Mouse (Mus musculus) megakaryocyte progenitor cell, adult 5-6 weeks (primary cell): ENCODE measurements around the gene Fancl. TPM values are rescaled to one million over a fixed set of nuclear protein-coding genes. Genes with fewer than 3 reads are reported as not detected.
"Not testable (repeated sequence)": the region's sequence is repeated elsewhere in the genome, so short reads cannot be mapped to it uniquely, and the experiment has no call there.

Source experiments
- ATAC-seq: replicated peaks from 2 replicates; pipeline ENCODE4 v1.8.0; 2016; ENCODE audit warnings: mild to moderate bottlenecking, moderate TSS enrichment, inconsistent platforms; ENCODE audit not compliant: poor library complexity
- total RNA-seq, 2 experiments: library from RNA; stranded (forward) in 1 of 2; stranded (reverse) in 1 of 2; fragments of 157-497, 149-512 nt in 1 of 2; fragments of 200-1000 nt in 1 of 2; gene quantifications; 2 replicates each; pipeline versions ENCODE4 v1.2.3 to v1.2.4; 2015 to 2017

Fancl gene
- total RNA-seq (2015): 24.0 and 24.8 TPM in 2 replicates
- total RNA-seq (2017): 32.5 and 39.8 TPM in 2 replicates

DNA sequence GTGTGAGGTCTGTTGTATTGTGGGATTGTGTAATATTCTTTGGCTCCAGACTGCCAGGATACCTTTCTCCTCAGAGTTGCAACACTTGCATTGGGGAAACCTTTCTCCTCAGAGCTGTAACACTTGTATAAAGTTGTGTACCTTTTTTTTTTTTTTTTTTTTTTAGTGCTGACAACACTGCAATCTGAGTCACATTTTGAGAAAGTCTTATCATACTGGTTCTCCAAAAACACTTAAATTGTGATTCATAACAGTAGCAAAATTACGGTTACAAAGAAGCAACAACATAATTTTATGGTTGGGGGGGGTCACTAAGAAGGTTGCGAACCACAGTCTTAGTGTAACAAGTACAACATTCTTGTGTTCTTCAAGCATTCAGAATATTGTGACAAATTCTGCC, at the start of gene Fancl:
Fancl (plus strand) TSS at position 165 of the 400 bp plus-strand sequence.
- ATAC-seq: no peak

- ATAC-seq: peak; percentile 96
These were observed 49.1 kb upstream of the Fancl start for GRCm38 (mm10) chr11:26336848-26337247.

- ATAC-seq: not testable (repeated sequence)
These were observed 15.8 kb upstream of the Fancl start for GRCm38 (mm10) chr11:26370176-26370575.

DNA sequence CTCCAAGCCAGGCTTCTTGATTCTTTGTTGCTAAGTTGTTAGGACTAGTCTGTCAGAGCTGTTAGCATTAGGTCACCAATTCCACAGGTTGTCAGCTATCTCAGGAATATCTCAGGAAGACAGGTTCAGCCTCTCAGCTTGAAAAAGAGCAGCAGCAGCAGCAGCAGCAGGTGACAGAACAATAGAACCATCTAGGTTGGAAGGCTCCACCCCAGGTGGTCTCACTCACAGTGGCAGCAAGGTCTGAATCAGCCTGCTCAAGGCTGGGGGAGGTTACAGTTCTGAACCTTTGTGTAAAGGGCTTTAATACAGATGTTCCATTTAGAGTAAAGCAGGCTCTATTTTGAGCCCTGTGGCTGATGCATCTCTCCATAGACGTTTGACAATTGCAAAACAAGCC, 14.0 kb upstream of the Fancl start:
- ATAC-seq: not testable (repeated sequence)

- no peak for ATAC-seq
These were observed 11.8 kb upstream of the Fancl start for GRCm38 (mm10) chr11:26374132-26374531.

- ATAC-seq: no peak
These were observed 7.9 kb upstream of the Fancl start for GRCm38 (mm10) chr11:26378074-26378473.

DNA sequence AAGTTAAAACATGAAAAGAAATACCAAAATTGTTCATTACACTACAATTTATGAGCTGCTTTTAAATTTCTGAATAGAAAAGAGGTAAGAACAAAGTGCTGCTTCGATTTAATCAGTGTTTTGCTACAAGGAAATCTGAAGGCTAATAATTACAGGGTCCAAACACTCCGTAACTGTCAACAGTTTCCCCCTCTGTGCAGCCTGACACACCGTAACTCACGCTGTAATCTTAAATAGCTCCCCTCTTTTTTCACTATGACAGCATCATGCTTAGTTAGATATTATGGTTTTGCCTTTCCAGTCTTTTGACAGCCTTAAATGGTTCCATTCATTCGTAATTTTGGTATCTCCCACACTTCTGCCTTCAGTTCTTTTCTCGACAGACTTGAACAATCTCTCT, 4.4 kb upstream of the Fancl start:
- ATAC-seq: no peak

DNA sequence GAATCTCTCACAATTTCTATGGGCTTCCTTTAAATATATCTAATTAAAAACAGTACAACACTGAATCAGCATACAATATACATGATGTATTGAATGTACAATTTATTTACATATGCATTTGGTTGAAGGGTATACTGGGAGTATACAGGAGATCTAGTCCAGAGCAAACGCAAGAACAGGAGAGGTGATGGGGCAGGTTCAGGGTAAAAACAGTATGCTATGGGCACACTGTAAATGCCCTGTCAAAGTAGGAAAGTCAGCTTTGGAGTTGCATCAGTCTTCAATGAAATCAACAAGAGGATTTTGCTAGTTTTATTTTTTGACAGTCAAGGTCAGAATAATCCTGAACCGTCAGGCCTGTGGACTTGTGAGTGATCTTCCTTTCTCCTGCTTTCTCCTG, 743 bp downstream of the Fancl start:
- ATAC-seq: peak; percentile 7

DNA sequence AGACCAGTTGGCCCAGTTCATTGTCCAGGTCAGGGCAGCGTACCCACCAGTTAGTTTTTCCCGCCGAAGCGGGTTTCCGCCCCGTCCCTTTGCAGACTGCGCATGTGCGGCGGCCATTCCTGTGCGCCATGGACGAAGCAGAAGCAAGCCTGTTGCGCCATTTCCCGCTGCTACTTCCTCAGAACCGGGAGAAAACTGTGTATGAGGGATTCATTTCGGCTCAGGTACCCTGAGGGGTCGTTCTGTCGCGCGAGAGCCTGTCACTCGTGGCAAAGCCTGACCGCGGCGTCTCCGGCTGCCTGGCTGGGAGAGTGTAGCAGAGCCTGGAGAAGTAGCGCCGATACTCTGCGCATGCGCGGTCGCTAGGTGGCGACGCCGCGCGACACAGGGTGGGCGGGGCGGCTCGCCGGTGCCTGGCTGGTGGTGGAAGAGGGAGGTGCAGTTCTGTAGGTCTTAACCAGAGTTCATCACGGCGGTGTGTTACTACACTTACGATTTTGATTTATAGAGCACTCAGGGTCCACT, 1.2 kb downstream of the Fancl start:
- peak; percentile 97 for ATAC-seq

- ATAC-seq: no peak
These were observed 9.6 kb downstream of the Fancl start for GRCm38 (mm10) chr11:26395561-26395960.

- 0 out of 2 replicates have a peak, but pooled peaks have one; percentile 11 for ATAC-seq
These were observed 27.0 kb downstream of the Fancl start for GRCm38 (mm10) chr11:26412972-26413371.

DNA sequence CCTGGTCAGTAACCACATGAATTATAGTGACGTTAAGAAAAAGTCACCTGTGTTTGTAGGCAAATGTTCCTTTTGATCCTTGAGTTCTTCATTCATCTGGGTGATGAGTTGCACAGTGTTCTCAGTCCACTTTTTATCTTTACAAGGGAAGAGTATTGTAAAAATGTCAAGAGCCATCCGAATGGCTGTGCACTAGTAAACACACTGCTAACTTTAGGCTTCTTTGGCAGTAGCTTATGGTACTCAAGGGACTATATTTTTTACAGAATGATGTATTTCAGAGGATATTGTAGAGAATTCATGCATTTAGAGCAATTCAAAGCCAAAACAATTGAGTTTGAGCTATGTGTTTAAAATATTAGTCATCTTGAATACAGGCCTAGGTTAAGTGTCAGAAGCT, 35.5 kb downstream of the Fancl start:
- no peak for ATAC-seq

DNA sequence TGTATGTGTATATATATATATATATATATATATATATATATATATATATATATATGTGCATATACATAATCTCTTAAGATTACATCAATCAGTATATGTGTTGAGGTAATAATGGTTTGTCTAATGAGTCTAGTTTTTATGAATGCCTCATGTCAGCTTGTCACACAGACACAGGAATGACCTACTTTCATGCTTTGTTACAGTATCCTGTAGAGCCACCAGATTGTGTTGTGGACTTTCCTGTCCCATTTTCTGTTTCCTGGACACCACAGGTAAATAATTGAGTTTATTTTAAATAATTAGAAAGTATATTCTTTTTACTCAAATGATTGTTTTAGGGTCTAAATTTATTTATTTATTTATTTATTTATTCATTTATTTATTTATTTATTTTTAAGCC, 48.3 kb downstream of the Fancl start:
- ATAC-seq: no peak

DNA sequence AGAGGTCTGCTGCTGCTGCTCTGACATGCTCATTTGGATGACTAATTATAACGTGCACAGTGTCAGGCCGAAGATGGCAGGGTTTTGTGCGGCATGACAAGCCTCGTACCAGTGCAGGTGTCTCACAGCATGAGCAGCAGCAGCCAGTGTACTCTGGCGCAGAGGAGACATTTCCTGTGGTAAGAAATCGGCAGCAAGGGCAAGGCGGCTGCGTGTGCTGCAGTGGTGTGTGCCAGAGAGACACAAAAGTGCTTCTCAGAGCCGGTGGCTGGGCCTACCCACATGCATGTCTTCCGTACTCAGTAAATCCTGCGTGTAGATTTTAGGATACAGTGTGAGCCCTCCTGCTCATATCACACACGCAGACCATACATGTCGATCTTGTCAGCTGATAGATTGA, 51.9 kb downstream of the Fancl start:
- no peak for ATAC-seq

DNA sequence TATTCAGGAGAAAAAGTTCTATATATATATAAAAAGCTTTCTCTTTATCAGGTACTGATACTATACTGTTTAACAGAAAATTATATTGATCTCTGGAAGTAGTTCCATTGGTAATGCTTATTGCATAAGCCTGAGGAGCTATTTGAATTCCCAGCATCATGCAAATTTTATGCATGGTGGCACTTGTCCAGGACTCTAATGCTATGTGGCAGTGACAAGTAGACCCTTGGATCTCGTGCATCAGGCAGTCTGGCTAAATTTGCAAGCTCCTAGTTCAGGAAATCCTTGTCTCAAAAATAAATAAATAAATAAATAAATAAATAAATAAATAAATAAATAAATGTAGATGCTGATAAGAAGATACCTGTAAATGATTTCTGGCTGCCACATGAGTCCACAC, 55.2 kb downstream of the Fancl start:
- ATAC-seq: no peak

- no peak for ATAC-seq
These were observed 58.4 kb downstream of the Fancl start for GRCm38 (mm10) chr11:26444374-26444773.

- no peak for ATAC-seq
These were observed 63.9 kb downstream of the Fancl start for GRCm38 (mm10) chr11:26449789-26450188.

- ATAC-seq: no peak
These were observed 64.7 kb downstream of the Fancl start for GRCm38 (mm10) chr11:26450636-26451035.

DNA sequence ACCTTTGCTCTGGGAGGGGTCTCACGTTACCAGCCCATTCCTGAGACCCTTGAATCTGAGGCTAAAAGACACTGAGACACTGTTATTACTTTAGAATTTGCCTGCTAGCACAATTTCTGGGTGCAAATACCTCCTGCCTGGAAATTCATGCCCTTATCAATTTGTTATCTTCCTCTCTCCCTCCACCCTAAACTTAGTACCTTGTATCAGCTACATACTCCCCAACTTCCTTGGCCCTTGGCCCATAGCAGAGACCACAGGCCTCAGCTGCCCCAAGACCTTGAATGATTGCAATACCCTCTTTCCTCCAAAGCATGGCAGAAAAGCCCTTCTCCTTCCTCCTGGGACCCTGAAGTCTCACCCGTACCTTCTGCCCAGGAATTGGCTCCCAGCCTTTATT, 65.3 kb downstream of the Fancl start:
- peak; percentile 65 for ATAC-seq

DNA sequence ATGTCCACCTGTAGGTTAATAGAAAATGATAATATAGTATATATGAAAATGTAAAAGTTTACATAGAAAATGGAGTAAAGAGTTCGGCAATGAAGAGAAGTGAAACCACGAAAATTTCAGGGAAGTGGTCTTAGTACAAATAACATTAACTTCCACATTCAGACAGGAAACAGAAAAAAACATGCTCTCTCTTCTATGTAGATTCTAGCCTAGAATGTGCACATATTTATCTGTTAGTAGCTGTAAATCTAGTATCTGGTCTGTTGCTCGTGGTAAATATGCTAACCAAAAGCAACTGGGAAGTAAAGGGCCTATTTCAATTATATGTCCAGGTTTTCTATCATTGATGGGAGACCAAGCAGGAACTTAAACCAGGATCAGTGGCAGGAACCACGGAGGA, 66.8 kb downstream of the Fancl start:
- peak; percentile 62 for ATAC-seq

DNA sequence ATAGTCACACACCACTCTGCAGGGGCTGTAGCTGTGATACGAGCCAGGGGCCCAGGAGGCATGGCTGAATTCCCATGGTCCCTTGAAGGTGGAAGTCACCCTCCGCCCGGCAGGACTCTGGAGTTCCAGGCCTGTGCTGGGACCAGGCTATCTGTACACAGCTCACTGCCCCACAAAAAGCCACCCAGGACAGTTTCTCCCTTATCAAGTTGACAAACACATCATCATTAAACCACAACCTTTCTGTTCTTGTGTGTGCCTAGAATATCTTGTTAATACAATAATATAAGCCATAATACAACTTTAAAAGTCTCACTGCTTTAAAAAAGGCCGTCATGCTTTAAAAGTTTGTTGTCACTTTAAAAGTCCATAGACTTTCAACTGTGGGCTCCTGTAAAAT, 68.1 kb downstream of the Fancl start:
- peak; percentile 52 for ATAC-seq

DNA sequence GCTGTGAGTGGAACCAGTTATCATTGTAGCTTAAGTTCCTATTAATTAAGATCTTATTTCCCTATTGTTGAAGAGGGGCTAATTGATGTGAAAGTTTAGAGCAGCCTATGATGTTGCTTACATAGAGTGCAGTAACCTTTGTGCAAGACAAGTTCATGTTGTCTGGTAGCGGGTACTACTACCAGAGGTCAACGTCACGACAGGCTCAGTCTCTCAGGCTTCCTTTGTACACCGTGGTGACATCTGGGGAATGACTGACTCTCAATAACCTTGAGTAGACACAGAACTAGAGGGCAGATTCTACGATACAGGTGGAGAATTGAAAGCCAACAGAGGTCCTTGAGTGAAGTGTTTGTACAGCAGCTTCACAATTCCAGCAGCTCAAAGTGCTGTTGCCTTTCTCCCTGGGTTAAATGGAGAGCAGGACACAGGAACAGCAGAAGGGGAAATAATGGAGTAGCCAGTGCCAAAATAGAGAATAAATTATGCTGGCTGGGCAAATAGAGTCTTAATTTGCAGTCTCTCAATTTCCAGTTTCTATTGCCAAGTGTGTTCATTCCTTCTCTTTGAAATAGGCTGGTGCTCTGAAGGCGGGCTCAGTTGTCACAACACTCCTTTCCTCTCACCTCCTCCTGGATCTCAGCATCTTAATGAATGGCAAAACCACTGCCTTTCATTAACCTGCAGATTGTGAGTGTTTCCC, 91.3 kb downstream of the Fancl start:
- no peak for ATAC-seq
